8 mouse cellular contexts compared by ENCODE assay signal in the genomic region with DNA sequence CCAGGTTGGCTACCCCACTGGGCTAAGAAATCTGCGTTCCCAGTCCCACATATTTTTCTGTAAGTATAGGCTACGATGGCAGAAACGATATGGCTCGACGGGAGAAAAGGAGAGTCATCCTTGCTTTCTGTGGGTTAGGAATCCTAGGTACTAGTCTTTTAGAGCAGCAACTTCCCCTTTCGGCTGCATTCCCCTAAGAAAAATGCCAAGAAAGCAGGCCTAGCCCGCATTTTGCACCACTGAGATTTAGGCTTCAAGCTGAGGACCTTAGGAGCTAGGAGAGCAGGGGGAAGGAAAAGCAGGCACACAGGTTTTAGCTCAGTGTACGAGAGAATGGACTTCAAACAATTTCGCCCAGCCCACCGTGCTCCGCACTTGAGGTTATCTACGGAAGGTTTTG. TPM values are rescaled to one million over a fixed set of nuclear protein-coding genes. Genes with fewer than 3 reads are reported as not detected.
DNase-seq lines count a peak whose midpoint lies in the region; ATAC-seq lines count a peak whose summit lies in the region.

No protein-coding gene starts in this region.

- peak overlapping the region; percentile 96 for H3K27ac ChIP-seq in heart, embryonic 10.5 days
- H3K27ac ChIP-seq in forebrain, embryonic 13.5 days: no peak overlapping the region
- H3K27ac ChIP-seq in liver, embryonic 11.5 days (ENCODE audit: low read depth, low read length): no peak overlapping the region
- H3K27ac ChIP-seq in neural tube, embryonic 13.5 days (replicated peaks): no peak overlapping the region

- DNase-seq in heart, embryonic 10.5 days (ENCODE audit: low spot score): no peak
- no peak for DNase-seq in heart, adult 9 months (ENCODE audit: low spot score in 2 of 2)
- DNase-seq in ES-CJ7 (ENCODE audit: low read depth, low spot score): peak; percentile 3
- DNase-seq in liver, embryonic 11.5 days (ENCODE audit: low spot score): no peak
- DNase-seq in left cerebral cortex, postnatal 4 days: no peak

- 24% methylated on average over 12 of the region's 12 CpGs for WGBS in heart, embryonic 10.5 days
- 30% methylated on average over 12 of the region's 12 CpGs for WGBS in forebrain, embryonic 13.5 days
- 21% methylated on average over 12 of the region's 12 CpGs for WGBS in liver, embryonic 11.5 days
- 30% methylated on average over 12 of the region's 12 CpGs for WGBS in neural tube, embryonic 13.5 days

- peak overlapping the region; percentile 65 for H3K4me3 ChIP-seq in heart, embryonic 10.5 days
- H3K4me3 ChIP-seq in forebrain, embryonic 13.5 days: peak overlapping the region; percentile 53
- H3K4me3 ChIP-seq in liver, embryonic 11.5 days (ENCODE audit: low read depth, low read length): peak overlapping the region; percentile 62
- peak overlapping the region; percentile 54 for H3K4me3 ChIP-seq in neural tube, embryonic 13.5 days

- H3K27me3 ChIP-seq in heart, embryonic 10.5 days (ENCODE audit: insufficient read depth, poor library complexity, severe bottlenecking): no peaks in the 10 kb centered on the region
- H3K27me3 ChIP-seq in forebrain, embryonic 13.5 days: no peaks in the 10 kb centered on the region
- H3K27me3 ChIP-seq in liver, embryonic 11.5 days (replicated peaks; ENCODE audit: control insufficient read depth, insufficient read depth, low read length): no peaks in the 10 kb centered on the region
- no peaks in the 10 kb centered on the region for H3K27me3 ChIP-seq in neural tube, embryonic 13.5 days

- H3K4me1 ChIP-seq in heart, embryonic 10.5 days: no peaks in the 10 kb centered on the region; the same call in 1 of the 2 replicates
- peaks cover 4% of the 10 kb centered on the region; the same call in 1 of the 2 replicates for H3K4me1 ChIP-seq in forebrain, embryonic 13.5 days
- no peaks in the 10 kb centered on the region for H3K4me1 ChIP-seq in liver, embryonic 11.5 days (replicated peaks; ENCODE audit: control insufficient read depth, insufficient read depth, low read length)
- H3K4me1 ChIP-seq in neural tube, embryonic 13.5 days (replicated peaks): peaks cover 22% of the 10 kb centered on the region

- no peaks in the 10 kb centered on the region for H3K9me3 ChIP-seq in heart, embryonic 10.5 days
- no peaks in the 10 kb centered on the region for H3K9me3 ChIP-seq in forebrain, embryonic 13.5 days (replicated peaks)
- H3K9me3 ChIP-seq in liver, embryonic 11.5 days (ENCODE audit: control insufficient read depth, low read length): no peaks in the 10 kb centered on the region
- no peaks in the 10 kb centered on the region for H3K9me3 ChIP-seq in neural tube, embryonic 13.5 days

- peak overlapping the region; percentile 62 for H3K4me2 ChIP-seq in forebrain, embryonic 13.5 days
- peak overlapping the region; percentile 66 for H3K4me2 ChIP-seq in liver, embryonic 11.5 days
- H3K4me2 ChIP-seq in neural tube, embryonic 13.5 days: peak overlapping the region; percentile 67

- ATAC-seq in forebrain, embryonic 13.5 days: no peak
- ATAC-seq in liver, embryonic 11.5 days (replicated peaks; ENCODE audit: low FRiP score): no peak
- no peak for ATAC-seq in neural tube, embryonic 13.5 days (ENCODE audit: low read depth)
- ATAC-seq in activated CD4-positive, CD25-positive, alpha-beta regulatory T cell, adult 4 months: no peak

- intact Hi-C loops in left cerebral cortex, postnatal 4 days (cut with DNase I): no loop called here

- peak overlapping the region; percentile 58 for H3K9ac ChIP-seq in forebrain, embryonic 13.5 days
- peak overlapping the region; percentile 46; the same call in 1 of the 2 replicates for H3K9ac ChIP-seq in liver, embryonic 11.5 days (ENCODE audit: low read depth, low read length)
- peak overlapping the region; percentile 90 for H3K9ac ChIP-seq in neural tube, embryonic 13.5 days

- peaks cover 10% of the 10 kb centered on the region; the same call in 1 of the 2 replicates for H3K36me3 ChIP-seq in heart, embryonic 10.5 days
- H3K36me3 ChIP-seq in forebrain, embryonic 13.5 days (ENCODE audit: poor library complexity, severe bottlenecking): peaks cover 12% of the 10 kb centered on the region; the same call in 1 of the 2 replicates
- H3K36me3 ChIP-seq in liver, embryonic 11.5 days (ENCODE audit: control insufficient read depth, insufficient read depth, low read length): no peaks in the 10 kb centered on the region
- no peaks in the 10 kb centered on the region for H3K36me3 ChIP-seq in neural tube, embryonic 13.5 days

RNA-seq across cellular contexts. Expression of gene Rap2c, which starts 0.9 kb away (rescaled TPM):
- polyA plus RNA-seq in heart, embryonic 10.5 days (2016; fragmentation: Nextera tagmentation; extraction: Ambion mirVana): 29.3 and 33.3 TPM in 2 replicates
- polyA plus RNA-seq in forebrain, embryonic 13.5 days (2015; fragmentation: Nextera tagmentation; extraction: Ambion mirVana): 14.6 and 16.4 TPM in 2 replicates
- polyA plus RNA-seq in liver, embryonic 11.5 days (2014; fragmentation: Nextera tagmentation; extraction: Ambion mirVana): 22.4 and 23.6 TPM in 2 replicates
- polyA plus RNA-seq in neural tube, embryonic 13.5 days (2015; fragmentation: Nextera tagmentation; extraction: Ambion mirVana): 17.7 and 18.3 TPM in 2 replicates
- polyA plus RNA-seq in activated CD4-positive, CD25-positive, alpha-beta regulatory T cell, adult 4 months (2017; shearing (Covaris generic)): 10 to 100 TPM; 22.8 to 28.2 TPM
- total RNA-seq in left cerebral cortex, postnatal 4 days (2021): 10 to 100 TPM; 36.8 to 42.3 TPM
